Mouse (Mus musculus) megakaryocyte, embryonic 14.5 days (primary cell): ENCODE measurements around the gene Cygb.

ENCODE experiments used
- FLI1 ChIP-seq: IDR thresholded peaks from 2 replicates; pipeline ENCODE4 v1.6.1; 2012; ENCODE audit warnings: low read length, inconsistent platforms, mixed read lengths
- GATA1 ChIP-seq: IDR thresholded peaks from 3 replicates; pipeline ENCODE4 v1.6.1; 2012; ENCODE audit warnings: mixed read lengths, low read length, inconsistent platforms, borderline replicate concordance

GRCm38 (mm10) chr11:116671112-116671844 is 17.2 kb upstream of the Cygb start:
- TF ChIP-seq FLI1 (no peak), GATA1 (no peak)
